Mouse (Mus musculus) embryo, embryonic 11 days (tissue): ENCODE measurements around the gene Inafm2.
A peak's percentile ranks its signal among the peaks of the same experiment; 100 is the strongest.

Experiments used
- DNase-seq: peaks from one replicate; pipeline ENCODE4 v3.0.0-alpha.2; 2015

Inafm2 gene

DNA sequence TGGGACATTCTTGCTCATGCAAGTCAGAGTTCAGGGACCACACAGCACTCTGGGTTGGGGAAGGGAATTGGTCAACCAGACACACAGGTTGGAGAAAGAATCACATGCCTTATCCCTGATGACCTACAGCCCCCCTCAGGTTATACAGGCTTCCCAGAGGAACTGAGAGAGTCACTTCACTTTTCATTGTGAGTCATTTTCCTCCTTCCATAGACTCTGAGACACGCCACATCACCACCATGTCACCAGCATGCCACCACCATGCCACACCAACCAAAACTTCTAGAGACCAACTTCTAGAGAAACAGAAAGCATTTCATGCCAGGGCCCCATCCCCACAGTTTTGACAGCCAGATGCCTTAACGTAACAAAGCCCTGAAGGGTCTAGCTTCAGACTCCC, 18.7 kb upstream of the Inafm2 start:
- no peak for DNase-seq

DNA sequence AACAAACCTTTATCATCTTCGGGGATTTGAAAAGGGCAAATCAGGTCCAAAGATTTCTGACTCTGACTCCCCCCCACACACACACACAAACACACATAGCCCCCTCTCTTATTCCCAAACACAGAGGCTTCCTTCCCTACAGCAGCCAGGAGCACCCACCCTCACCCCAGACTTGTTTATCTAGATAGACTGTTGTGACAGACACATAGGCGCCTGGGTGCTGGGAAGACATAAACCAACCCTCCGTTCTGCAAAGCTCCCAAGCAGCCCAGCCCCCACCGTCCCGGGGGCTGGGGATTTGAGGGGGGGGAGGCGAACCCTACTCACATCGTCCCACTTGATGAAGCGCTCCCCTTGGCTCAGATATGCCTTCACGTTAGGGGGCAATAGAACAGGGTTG, 17.6 kb upstream of the Inafm2 start:
- DNase-seq, result no peak

DNA sequence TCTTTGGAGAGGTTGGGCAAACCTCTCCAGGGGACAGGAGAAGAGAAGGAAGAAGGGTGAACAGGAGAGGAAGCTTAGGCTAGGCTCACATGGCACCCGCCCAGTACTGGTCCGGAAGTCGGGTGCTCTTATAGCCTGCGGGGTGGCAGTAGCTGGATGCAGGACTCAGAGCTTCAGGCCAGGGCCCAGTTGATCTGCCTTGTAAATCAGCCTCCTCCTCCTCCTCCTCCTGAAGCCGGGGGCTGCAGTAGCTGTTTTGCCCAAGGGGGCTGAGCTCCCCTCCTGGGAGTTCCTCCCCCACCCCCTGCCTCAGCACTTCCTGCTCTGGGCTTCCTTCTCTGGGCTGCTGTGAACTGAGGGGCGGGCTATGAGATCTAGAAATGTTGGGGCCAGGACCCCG, 17.2 kb upstream of the Inafm2 start, which contains the start of gene Plcb2:
TSS of gene Plcb2 (minus strand) at position 102 of the 400 bp plus-strand sequence.
- peak; percentile 27 for DNase-seq

DNA sequence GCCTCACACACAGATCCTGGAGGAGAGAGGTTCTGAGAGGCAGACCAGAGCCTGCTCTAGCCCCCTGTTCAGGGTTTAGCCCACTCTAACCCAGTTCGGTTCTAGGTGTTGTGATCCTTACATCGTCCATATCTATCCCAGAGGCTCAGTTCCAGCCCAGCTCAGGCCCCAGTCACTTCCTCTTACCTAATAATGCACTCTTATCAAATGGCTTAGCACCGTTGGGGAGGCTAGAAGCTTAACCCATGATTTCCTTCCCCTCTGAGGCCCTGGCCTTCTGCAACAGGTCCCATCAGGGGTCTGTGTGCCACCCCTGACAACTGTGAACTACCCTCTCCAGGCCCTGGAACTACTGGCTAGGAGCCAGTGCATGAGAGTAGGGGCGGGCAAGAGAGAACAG, 16.4 kb upstream of the Inafm2 start:
- DNase-seq, result no peak

DNA sequence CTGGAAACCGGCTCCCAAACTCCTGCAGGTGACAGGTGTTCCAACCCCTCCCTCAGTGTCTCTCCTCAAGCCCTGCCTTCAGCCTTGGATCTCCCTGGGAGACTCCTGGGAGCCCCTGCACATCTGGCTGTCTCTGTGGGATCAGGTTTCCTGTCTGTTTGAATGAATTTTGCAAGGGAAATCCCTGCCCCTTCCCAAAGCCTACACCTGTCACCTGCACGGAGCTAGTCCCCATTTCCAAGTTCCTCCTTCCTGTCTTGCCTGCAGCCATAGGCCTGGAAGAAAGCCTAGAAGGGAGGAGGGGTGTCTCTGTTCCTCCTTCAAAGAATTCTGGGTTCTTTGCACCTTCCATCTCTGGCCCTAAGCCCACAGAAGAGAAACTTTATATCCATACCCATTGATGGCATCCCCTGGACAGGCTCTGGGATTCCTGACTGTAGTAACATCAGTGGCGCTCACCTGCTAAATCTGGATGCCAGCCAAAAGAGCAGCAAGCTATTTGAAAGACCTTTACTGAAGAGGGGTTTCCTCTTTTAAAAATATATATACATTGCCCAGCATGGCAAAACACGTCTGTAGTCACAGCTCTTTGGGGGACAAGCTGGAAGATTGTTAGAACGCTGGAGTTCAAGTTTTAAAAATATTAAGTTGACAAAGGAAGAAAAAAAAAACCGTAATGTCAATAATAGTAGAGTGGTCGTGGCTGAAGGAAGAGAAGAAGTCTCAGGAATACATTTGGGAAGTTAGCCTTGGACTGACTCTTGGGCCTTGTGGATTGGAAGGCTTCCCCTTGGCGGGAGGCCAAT, 15.5 kb upstream of the Inafm2 start:
- no peak for DNase-seq

DNA sequence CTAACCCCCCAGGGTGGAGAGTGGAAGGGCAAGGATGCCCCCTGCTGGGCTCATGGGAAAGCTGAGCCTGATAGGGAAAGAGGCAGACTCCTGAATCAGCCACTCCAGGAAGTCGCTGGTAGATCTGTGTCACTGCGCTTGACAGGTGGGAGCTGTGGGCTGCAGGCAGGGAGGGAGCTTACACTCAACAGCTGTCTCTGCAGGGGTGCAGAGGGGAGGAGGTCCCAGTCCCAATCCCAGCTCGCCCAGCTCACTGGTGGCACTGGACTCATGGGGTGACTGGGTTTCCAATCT, 15.0 kb upstream of the Inafm2 start:
- DNase-seq, result peak; percentile 64

DNA sequence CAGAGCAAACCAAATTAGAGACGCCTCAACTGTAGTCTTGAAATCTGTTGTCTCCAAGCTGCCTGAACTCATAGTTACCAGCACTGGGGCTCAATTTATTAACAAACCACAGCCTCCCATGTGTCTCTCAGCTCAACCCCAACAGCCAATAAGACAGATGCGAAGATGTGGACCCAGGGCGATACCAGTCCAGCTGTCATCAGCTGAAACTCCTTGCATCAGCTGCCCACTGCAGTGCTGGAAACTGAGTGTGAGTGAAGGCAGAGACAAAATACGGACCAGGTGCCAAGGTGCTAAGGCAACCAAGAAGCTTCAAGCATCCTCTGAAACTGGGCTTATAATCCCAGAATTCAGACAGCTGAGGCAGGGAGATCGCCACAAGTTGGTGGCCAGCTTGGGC, 13.6 kb upstream of the Inafm2 start:
- no peak for DNase-seq

DNA sequence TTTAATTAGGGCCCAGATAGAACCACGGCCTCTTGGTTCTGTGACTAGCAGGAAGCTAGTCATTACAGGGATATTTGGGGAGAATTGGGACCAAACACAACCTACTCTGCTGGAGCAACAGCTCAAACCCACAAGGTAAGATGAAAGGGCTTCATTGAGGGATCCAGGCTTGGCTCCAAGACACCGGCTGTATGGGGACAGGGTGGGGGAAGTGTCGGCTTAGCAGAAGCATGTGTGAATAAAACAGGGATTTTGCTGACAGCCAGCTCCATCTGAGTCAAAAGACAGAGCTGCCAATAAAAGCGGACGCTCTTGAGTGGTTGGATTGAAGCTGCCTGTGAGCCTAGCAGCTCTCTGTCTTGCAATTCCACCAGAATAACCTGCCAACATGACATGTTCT, 12.2 kb upstream of the Inafm2 start:
- DNase-seq, result no peak

DNA sequence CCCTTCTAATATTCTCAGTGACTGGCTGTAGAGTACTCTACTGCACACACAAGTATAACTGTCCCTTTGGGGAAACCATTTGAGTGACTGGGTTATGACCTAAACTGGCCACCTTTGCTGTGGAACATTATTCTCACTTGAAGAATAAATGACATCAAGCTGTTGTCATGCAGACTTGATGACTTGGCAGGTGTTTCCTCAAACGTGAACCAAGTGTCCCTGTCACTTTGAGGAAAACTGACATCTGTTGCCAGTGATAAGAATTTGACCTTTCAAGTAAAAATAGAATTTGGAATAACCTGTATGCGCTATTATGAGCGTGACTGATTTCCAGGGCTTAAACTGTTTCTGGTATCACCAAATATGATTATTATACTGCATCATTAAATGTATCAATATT, 5.2 kb upstream of the Inafm2 start:
- DNase-seq, result no peak

DNA sequence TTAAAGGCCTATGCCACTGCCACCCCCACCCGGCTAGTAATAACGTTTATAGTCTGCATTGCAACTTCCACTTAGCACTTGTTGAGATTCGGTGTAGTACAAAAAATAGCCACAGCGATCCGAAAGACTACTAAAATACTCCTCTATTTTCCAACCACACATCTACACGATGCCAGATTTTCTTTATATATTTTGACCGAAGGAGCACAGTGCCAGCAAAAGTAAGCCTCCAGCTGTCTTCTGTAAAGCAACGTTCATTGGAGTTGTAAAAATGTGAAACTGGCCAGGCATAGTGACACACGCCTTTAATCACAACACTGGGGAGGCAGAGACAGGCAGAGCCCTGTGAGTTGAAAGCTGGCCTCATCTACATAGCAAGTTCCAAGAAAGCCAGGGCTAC, 4.4 kb upstream of the Inafm2 start:
- no peak for DNase-seq

DNA sequence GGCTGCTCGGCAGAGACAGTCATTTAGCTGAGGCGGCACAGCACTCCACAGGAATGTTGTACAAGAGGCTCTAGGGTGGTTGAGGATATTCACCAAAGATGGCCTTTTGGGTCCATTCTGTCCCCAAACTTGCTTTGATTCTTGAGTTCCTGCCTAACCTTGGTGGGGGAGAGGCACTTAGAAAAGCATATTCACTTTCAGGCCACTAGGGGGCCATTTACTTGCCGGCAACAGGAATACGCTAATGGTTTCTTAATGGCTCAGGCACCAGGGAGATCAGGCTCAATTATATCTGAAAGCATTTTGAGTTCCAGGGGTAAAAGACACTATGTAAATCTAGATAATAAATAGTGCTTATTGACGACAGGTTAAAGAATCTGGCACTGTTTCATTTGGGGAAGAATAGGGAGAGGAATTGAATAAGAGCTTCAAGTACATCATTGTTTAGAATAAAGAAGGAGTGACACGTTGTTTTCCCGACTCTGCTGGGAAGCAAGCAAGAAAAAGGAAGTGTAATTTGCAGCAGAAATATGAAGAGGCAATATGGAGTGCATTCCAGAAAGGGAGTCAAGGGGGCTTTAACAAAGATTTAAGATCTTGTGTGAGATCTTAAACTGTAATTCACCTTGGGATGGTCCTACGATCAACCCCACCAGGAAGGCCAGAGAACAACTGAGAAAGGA, 2.2 kb upstream of the Inafm2 start:
- peak; percentile 75 for DNase-seq

DNA sequence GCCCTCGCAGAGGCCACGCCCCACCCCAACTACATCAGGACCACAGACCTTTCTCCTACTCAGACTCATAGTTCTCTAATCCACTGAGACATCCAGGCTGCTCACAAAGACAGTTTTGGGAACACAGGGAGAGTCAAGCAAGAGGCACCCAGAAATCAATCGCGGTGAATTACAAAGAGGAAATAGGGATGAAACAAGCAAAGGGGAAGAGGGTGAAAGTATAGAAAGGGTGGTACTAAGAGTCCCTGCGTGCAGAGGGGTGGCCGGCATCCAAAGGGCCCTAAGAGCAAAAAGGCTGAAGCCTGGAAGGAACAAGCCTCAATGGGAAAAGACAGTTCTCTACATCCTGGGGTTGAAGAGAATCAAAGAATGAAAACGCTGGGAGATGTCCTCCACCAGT, 937 bp upstream of the Inafm2 start:
- DNase-seq, result no peak

DNA sequence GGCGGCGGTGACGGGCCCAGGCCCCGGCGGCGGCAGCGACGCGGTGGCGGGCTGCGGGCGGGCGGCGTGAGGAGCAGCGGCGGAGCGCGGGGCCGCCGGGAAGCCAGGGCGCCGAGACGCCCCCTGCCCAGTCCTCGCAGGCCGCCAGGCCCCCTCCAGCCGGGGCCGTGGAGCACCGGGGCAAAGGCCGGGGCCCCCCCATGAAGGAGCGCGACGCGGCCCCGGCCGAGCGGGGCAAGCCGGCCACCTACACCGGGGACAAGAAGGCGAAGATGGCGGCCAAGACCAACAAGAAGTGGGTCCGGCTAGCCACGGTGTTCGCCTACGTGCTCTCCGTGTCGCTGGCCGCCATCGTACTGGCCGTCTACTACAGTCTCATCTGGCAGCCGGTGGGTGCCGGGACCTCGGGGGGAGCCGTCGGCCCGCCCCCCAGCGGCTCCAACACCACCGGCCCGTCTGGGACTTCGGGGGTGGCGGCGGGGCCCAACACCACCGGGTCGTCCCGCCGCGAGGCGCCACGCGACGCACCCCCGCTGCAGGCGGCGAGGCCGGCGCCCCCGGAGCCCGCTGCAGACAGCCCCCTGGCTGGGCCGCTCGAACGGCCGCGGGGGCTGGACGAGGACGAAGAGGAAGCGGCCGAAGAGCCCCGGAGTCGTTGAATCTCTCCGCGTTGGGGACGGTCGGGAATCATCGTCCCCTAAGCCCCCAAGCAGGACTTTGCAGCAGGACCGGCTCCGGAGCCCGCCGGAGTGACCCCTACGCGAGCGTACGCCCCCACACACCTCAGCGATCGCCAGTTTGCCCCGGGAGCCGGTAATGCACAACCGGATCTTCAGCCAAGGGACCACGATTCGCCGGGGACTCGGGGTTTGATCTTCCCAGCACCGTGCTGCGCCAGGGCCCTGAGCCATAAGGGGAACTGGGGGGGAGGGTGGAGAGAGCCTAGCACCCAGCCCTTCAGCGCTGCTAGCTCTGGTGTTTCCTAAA, 650 bp downstream of the Inafm2 start:
- peak; percentile 67 for DNase-seq

DNA sequence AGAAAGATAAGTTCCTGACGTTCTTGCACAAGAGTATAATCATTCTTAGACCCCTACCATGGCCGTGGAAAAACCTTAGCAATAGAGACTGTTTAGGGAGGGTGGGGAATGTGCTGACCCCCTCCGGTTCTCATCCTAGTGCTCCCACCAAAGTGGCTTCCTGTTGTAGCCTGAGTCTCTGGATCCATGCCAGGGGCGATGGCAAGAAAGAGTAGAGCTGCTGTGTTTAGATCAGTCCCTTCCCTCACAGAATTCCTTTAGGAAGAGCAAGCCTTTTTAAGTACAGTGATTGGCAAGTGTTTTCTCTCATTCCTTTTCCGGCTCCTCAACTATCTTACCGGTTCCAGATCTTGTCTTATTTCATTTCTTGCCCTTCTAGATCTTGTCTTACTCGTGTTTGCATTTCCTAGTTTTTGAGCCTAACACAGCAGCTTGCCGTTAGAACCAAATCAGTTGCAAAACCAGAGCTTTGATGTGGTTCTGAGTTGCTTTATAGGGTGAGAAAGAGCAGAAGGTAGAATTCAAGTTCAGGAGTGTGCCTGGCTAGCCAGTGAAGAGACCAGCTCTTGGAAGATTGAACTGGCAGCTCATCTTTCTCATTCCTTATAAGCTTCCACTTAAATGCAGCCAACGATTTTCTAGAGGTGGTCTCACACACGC, 1.9 kb downstream of the Inafm2 start:
- no peak for DNase-seq

DNA sequence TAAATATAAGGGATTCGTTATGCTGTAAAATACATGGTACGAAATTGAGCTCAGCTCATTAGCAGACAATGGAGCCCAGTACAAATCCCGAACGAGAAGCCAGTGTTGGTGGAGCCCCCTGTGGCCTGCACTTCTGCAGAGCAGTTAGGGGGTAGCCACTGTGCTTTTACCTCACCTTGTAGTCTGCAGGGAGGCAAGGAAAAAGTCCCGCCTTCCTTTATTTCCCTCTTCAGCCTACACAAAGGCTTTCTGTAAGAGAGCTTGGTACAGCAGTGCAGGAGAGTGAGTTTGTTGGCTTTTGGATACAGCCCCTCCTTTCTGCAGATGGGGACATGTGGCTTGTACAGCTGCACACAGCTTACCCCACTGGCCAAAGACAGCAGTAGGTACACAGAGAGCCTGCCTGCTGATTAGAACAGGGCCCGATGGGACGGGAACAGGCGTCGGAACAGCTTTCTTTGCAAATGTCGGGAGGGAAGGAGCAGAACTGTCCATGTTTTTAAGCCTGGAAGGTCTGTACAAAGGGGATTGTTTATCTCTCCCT, 3.9 kb downstream of the Inafm2 start:
- no peak for DNase-seq

DNA sequence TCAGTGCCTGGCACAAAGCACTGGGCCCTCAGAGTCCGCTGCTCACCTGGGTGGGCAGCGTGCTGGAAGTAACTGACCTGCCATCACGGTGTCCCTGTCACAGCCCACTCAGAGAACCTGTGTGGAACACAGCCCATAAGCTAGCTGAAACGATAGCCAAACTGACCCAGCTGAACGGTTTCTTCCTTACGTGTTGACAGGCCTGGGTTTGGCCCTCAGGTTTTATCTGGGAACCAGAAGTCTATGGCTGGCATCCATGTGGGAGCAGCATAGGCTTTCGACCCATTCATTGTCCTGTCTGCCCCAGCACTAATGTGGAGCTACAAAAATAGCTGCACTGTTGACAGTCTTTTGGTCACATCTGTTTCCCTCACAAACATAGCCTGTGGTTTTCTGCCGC, 4.9 kb downstream of the Inafm2 start:
- no peak for DNase-seq

DNA sequence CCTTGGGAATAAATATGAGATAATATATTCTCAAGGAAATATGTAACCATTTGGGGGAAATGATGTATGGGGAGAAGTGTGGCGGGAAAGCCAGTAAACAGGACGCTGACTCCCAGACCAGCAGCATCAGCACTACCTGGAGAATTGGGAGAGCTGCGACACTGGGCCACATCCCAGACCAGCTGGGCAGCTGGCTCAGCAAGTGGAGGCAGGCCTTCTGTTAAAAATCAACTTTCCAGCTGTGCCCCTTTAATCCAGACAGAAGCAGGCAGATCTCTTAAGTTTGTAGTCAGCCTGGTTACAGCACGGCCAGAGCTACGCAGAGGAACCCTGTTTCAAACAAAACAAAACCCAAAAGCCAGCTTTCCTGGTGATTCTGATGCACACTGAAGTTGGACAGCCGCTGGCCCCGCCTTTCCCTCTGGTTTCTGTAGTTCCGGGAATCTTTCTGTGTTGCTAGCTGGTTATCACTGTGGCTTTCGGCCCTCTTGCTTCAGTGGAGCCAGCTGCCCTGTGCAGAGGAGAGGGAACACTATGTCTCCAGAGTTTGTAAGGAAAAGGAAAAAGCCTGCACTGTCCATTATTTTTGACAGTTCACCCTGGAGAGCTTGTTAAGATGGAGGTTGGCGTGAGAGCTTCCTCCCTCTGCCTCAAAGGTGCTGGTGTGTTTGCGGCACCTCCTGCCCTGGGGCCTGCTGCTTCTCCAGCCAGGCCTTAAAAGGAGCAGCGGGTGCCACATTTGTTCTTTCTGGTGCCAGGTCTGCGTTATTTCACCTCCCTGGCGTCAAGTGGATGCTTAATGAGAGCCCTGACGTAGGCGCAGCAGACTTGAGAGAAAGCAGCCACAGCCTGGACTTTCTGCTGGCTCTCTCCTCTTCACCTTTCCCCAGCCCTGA, 6.6 kb downstream of the Inafm2 start:
- no peak for DNase-seq

DNA sequence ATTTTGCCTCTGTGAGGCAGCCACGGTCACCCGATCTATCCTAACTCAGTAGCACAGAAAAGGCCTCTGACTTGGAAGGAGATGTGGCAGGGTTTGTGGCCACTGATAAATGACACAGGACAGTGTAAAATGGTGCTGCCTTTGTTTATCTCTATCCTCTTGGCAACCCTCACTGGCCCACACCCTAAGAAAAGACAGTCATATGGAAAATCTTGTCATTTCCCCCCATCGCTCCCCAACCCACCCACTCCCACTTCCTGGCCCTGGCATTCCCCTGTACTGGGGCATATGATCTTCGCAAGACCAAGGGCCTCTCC, 7.2 kb downstream of the Inafm2 start:
- DNase-seq, result no peak

DNA sequence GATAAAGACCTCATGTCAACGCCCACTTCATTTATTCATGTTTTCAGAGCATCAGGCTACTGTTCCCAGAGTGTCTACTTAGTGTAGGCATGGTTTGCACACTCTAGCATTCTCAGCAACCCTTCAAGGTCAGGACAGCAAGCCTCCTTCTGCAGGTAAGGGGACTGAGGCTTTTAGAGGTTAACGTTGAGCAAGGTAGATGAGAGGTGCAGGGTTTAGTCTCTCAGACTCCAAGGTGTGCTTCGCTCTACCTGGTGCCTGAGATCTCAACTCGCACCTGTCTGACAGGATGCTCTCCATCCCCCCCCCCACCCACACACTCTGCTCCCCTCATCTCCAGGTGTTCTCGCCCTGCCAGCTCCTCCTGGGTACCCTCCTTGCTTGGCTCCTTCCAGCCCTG, 8.6 kb downstream of the Inafm2 start:
- DNase-seq, result no peak

DNA sequence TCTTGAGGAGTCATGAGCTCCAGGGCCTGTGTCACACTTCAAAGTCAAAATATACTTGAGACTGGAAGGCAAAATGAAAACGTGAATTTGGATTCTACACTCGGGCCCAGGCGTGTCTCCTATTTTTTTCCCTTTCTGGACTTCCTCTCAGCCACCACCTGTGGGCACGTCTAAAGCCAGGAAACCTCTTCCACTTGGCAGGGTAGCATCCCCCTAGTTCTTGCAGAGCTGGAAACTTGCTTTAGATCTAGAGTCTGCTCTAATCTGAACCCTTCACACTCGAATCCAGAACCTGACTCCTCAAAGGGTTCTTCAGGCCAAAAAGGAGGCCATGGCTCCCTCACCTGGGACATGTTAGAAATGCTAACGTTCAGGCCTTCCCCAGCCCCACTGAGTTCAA, 9.8 kb downstream of the Inafm2 start:
- DNase-seq, result no peak

DNA sequence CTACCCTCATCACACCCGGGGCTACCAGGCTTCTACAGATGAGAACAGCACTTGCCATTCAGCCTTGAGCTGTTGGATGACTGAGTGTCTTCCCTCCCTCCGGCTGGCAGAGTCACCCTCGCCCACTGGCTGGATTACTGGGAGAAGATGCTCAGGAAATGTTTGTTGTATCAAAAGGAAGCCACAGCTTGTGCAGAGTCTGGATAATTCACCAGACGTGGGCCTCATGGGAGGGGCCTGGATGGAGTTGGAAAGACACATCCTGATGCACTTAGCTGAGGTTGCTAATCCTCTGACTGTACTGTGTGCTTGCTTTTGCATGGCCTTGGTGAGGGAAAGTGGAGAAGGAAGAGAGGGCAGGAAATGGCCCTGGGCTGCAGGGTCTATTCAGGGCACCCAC, 10.5 kb downstream of the Inafm2 start:
- DNase-seq, result no peak

DNA sequence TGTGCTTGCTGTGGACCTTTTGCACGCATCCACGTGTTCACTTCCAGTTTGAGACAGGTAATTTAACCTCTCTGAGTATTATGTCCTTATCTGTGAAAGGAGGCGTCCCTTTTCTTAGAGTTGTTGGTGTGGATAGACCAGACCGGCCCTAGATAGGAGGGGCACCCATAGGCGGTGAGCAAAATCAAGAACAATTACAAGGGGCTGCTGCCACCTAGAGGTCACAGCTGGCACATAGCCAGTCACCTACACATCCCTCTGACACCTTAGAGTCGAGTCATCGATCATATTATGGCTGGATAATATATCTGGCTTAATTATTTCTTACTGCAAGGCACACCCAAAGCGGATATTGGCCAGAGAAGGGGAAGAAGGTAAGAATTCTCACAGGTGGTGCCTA, 14.3 kb downstream of the Inafm2 start:
- peak; percentile 77 for DNase-seq
